Mouse (Mus musculus) heart, embryonic 14.5 days (tissue): Measurements from ENCODE around the gene Ankrd65. TPM values are rescaled to one million over a fixed set of nuclear protein-coding genes. Genes with fewer than 3 reads are reported as not detected.

ENCODE experiments used
- ATAC-seq: fragments of 200-750 bp; cut with Nextera tagmentation; 2 replicates; pipeline ENCODE4 v1.8.0; 2017; ENCODE audit warnings: low read depth, moderate TSS enrichment; ENCODE audit not compliant: insufficient number of reproducible peaks, insufficient read depth, low FRiP score
- H3K27ac ChIP-seq, 2 experiments: fragments of 200-500 bp in 1 of 2; fragments of 300-500 bp in 1 of 2; sonication (generic) in 1 of 2; replicated peaks in 1 of 2; 2 replicates each; pipeline ENCODE4 v1.5.1; 2012 to 2014; ENCODE audit warnings: low read depth in 2 of 2, low read length in 2 of 2, control low read depth in 1 of 2, mild to moderate bottlenecking in 1 of 2, mixed read lengths in 1 of 2; ENCODE audit not compliant: control insufficient read depth in 1 of 2, insufficient read depth in 1 of 2
- H3K27me3 ChIP-seq: fragments of 300-500 bp; sonication (generic); 2 replicates; pipeline ENCODE4 v1.6.1; 2014; ENCODE audit warnings: mild to moderate bottlenecking, low read length, control low read depth; ENCODE audit not compliant: control insufficient read depth, insufficient read depth
- H3K36me3 ChIP-seq: fragments of 300-500 bp; sonication (generic); 2 replicates; pipeline ENCODE4 v1.6.1; 2014; ENCODE audit warnings: mild to moderate bottlenecking, control low read depth, low read length, mixed read lengths; ENCODE audit not compliant: control insufficient read depth, insufficient read depth
- H3K4me1 ChIP-seq, 2 experiments: fragments of 200-500 bp in 1 of 2; fragments of 300-500 bp in 1 of 2; sonication (generic) in 1 of 2; 2 replicates each; pipeline ENCODE4 v1.6.1; 2012 to 2014; ENCODE audit warnings: low read length in 2 of 2, control low read depth in 1 of 2, mixed read lengths in 1 of 2; ENCODE audit not compliant: control insufficient read depth in 2 of 2, insufficient read depth in 2 of 2
- H3K4me2 ChIP-seq: fragments of 300-500 bp; sonication (generic); 2 replicates; pipeline ENCODE4 v1.6.1; 2014; ENCODE audit warnings: mild to moderate bottlenecking, low read length
- H3K4me3 ChIP-seq, 2 experiments: fragments of 200-500 bp in 1 of 2; fragments of 300-500 bp in 1 of 2; sonication (generic) in 1 of 2; 2 replicates each; pipeline ENCODE4 v1.5.1; 2012 to 2014; ENCODE audit warnings: low read length in 2 of 2, mild to moderate bottlenecking in 2 of 2, control low read depth in 1 of 2, low read depth in 1 of 2, moderate library complexity in 1 of 2; ENCODE audit not compliant: control insufficient read depth in 1 of 2, insufficient read depth in 1 of 2
- H3K9ac ChIP-seq: fragments of 300-500 bp; sonication (generic); 2 replicates; pipeline ENCODE4 v1.6.1; 2014; ENCODE audit warnings: mild to moderate bottlenecking, low read length
- H3K9me3 ChIP-seq: fragments of 300-500 bp; sonication (generic); 2 replicates; pipeline ENCODE4 v1.6.1; 2016; ENCODE audit warnings: low read length, control low read depth; ENCODE audit not compliant: control insufficient read depth
- WGBS: fragments of 180-500 bp; shearing (Covaris S2); extraction: QIAGEN DNeasy Blood & Tissue Kit; methylation state at CpG from one replicate; pipeline ENCODE4 v1.1.7; 2014; 5-methylcytosine and 5-hydroxymethylcytosine counted together
- microRNA-seq: library from miRNA; unstranded; fragments of <30 nt; microRNA quantifications from one replicate; pipeline ENCODE4, GENCODE M21; 2016
- polyA plus RNA-seq: library from polyadenylated mRNA; unstranded; fragments of >200 nt; fragmentation: Nextera tagmentation; extraction: Ambion mirVana; gene quantifications from 2 replicates; pipeline ENCODE4 v1.2.1, GENCODE M21; 2014

The Ankrd65 gene
- polyA plus RNA-seq, 1 experiment from 2014 or later, result not detected

- Histone ChIP-seq H3K36me3 (peaks cover 21% of the 10 kb centered on the region), H3K9me3 (no peaks in the 10 kb centered on the region), H3K27ac (no peak overlapping the region), H3K27me3 (peaks cover 5% of the 10 kb centered on the region), H3K9ac (no peak overlapping the region), H3K4me2 (peak overlapping the region; percentile 88), H3K4me1 (peaks cover 26 to 45% of the 10 kb centered on the region in 2 experiments), H3K4me3 (peak overlapping the region; percentile 3 to 51; a peak in 2 of 4 replicates)
- WGBS, result 49% methylated on average over 38 of the region's 38 CpGs
- no peak for ATAC-seq
Measured at GRCm38 (mm10) chr4:155841651-155842270, 51.5 kb downstream of the Ankrd65 start.

GRCm38 (mm10) chr4:155843231-155843630 lies 53.0 kb downstream of the Ankrd65 start:
- Histone ChIP-seq H3K9ac (no peak overlapping the region), H3K4me2 (no peak overlapping the region), H3K27ac (no peak overlapping the region), H3K9me3 (no peaks in the 10 kb centered on the region), H3K4me3 (no peak overlapping the region), H3K27me3 (peaks cover 5% of the 10 kb centered on the region), H3K36me3 (peaks cover 21% of the 10 kb centered on the region), H3K4me1 (peaks cover 21 to 40% of the 10 kb centered on the region in 2 experiments)
- no peak for ATAC-seq
- 87% methylated on average over 5 of the region's 5 CpGs for WGBS

- H3K4me3 ChIP-seq, result peak within 1 kb of the TSS; percentile 82 to 95
- H3K27ac ChIP-seq, result peak within 1 kb of the TSS; percentile 6 to 76; a peak in 3 of 4 replicates
- H3K4me1 ChIP-seq, result peaks cover 12 to 19% of the 10 kb centered on the region in 2 experiments
- H3K36me3 ChIP-seq, result peaks cover 18% of the 10 kb centered on the region
- WGBS, result 2% methylated on average over 57 of the region's 65 CpGs
- H3K9me3 ChIP-seq, result no peaks in the 10 kb centered on the region
- ATAC-seq, result peak; percentile 91
- H3K27me3 ChIP-seq, result no peaks in the 10 kb centered on the region
- H3K9ac ChIP-seq, result peak within 1 kb of the TSS; percentile 93
- peak within 1 kb of the TSS; percentile 96 for H3K4me2 ChIP-seq
Measured at GRCm38 (mm10) chr4:155846871-155847578, 56.8 kb downstream of the Ankrd65 start, which contains the start of gene Dvl1. Dvl1 (plus strand) TSS chr4:155847402.

GRCm38 (mm10) chr4:155847591-155848352 lies 57.5 kb downstream of the Ankrd65 start:
- Histone ChIP-seq H3K4me3 (peak overlapping the region; percentile 82 to 95), H3K4me2 (peak overlapping the region; percentile 96), H3K27ac (peak overlapping the region in 1 of 2 experiments; percentile 76; a peak in 2 of 4 replicates), H3K27me3 (no peaks in the 10 kb centered on the region), H3K4me1 (peaks cover 12 to 19% of the 10 kb centered on the region in 2 experiments), H3K9ac (peak overlapping the region; percentile 93), H3K9me3 (no peaks in the 10 kb centered on the region), H3K36me3 (peaks cover 12% of the 10 kb centered on the region)
- peak; percentile 33 for ATAC-seq
- 2% methylated on average over 61 of the region's 69 CpGs for WGBS

- H3K36me3 ChIP-seq, result peaks cover 10% of the 10 kb centered on the region
- no peaks in the 10 kb centered on the region for H3K9me3 ChIP-seq
- WGBS, result 74% methylated on average over 7 of the region's 7 CpGs
- peak overlapping the region; percentile 82 to 95; a peak in 3 of 4 replicates for H3K4me3 ChIP-seq
- H3K9ac ChIP-seq, result peak overlapping the region; percentile 93
- peak overlapping the region; percentile 96 for H3K4me2 ChIP-seq
- ATAC-seq, result no peak
- H3K27ac ChIP-seq, result no peak overlapping the region
- no peaks in the 10 kb centered on the region for H3K27me3 ChIP-seq
- peaks cover 12 to 19% of the 10 kb centered on the region in 2 experiments for H3K4me1 ChIP-seq
Measured at GRCm38 (mm10) chr4:155848434-155849095, 58.3 kb downstream of the Ankrd65 start.

Small RNA genes lying within 50 kb of the gene (microRNA-seq; reads per million reads assigned to microRNA genes)
- gene Gm27743, result not detected

Other genes starting within 250 kb of the Ankrd65 start
- gene Nadk, start 228.1 kb upstream of the Ankrd65 start, polyA plus RNA-seq, result 49.9 and 51.4 TPM in 2 replicates
- 7.7 and 8.5 TPM in 2 replicates for gene Slc35e2, start 189.0 kb upstream of the Ankrd65 start, polyA plus RNA-seq
- 33.5 and 36.7 TPM in 2 replicates for gene Cdk11b, start 165.6 kb upstream of the Ankrd65 start, polyA plus RNA-seq
- gene Gm10563, start 145.0 kb upstream of the Ankrd65 start, polyA plus RNA-seq, result not detected in 2 replicates
- 63.1 and 67.1 TPM in 2 replicates for gene Mmp23, start 137.1 kb upstream of the Ankrd65 start, polyA plus RNA-seq
- 12.5 and 15.3 TPM in 2 replicates for gene Mib2, start 121.2 kb upstream of the Ankrd65 start, polyA plus RNA-seq
- gene Fndc10, start 96.1 kb upstream of the Ankrd65 start, polyA plus RNA-seq, result 1.9 and 2.4 TPM in 2 replicates
- 113 and 115 TPM in 2 replicates for gene Ssu72, start 85.6 kb upstream of the Ankrd65 start, polyA plus RNA-seq
- 0.23 and 0.28 TPM in 2 replicates for gene Tmem240, start 55.6 kb upstream of the Ankrd65 start, polyA plus RNA-seq
- 89.0 and 95.2 TPM in 2 replicates for gene Atad3a, start 29.3 kb upstream of the Ankrd65 start, polyA plus RNA-seq
- 4.5 and 4.9 TPM in 2 replicates for gene Vwa1, start 15.7 kb upstream of the Ankrd65 start, polyA plus RNA-seq
- 2.4 and 2.5 TPM in 2 replicates for gene Tmem88b, start 4.6 kb upstream of the Ankrd65 start, polyA plus RNA-seq
- gene Mrpl20, start 12.4 kb downstream of the Ankrd65 start, polyA plus RNA-seq, result 146 and 160 TPM in 2 replicates
- gene Ccnl2, start 22.1 kb downstream of the Ankrd65 start, polyA plus RNA-seq, result 120 and 126 TPM in 2 replicates
- 112 and 118 TPM in 2 replicates for gene Aurkaip1, start 40.8 kb downstream of the Ankrd65 start, polyA plus RNA-seq
- gene Mxra8, start 49.2 kb downstream of the Ankrd65 start, polyA plus RNA-seq, result 55.5 and 75.6 TPM in 2 replicates
- gene Dvl1, start 57.0 kb downstream of the Ankrd65 start, polyA plus RNA-seq, result 9.1 and 10.9 TPM in 2 replicates
- gene Tas1r3, start 72.9 kb downstream of the Ankrd65 start, polyA plus RNA-seq, result 0.09 and 0.12 TPM in 2 replicates
- 10.9 and 11.0 TPM in 2 replicates for gene Cptp, start 79.0 kb downstream of the Ankrd65 start, polyA plus RNA-seq
- 36.0 and 38.5 TPM in 2 replicates for gene Ints11, start 79.1 kb downstream of the Ankrd65 start, polyA plus RNA-seq
- gene Pusl1, start 101.3 kb downstream of the Ankrd65 start, polyA plus RNA-seq, result 28.0 and 30.0 TPM in 2 replicates
- 9.0 and 9.4 TPM in 2 replicates for gene Acap3, start 101.4 kb downstream of the Ankrd65 start, polyA plus RNA-seq
- 75.5 and 98.6 TPM in 2 replicates for gene Ube2j2, start 153.4 kb downstream of the Ankrd65 start, polyA plus RNA-seq
- 26.8 and 29.2 TPM in 2 replicates for gene C1qtnf12, start 171.9 kb downstream of the Ankrd65 start, polyA plus RNA-seq
- 8.9 and 11.5 TPM in 2 replicates for gene B3galt6, start 202.2 kb downstream of the Ankrd65 start, polyA plus RNA-seq
- 133 and 137 TPM in 2 replicates for gene Sdf4, start 202.4 kb downstream of the Ankrd65 start, polyA plus RNA-seq
- gene Tnfrsf4, start 223.4 kb downstream of the Ankrd65 start, polyA plus RNA-seq, result 0.51 and 0.57 TPM in 2 replicates
- gene Tnfrsf18, start 235.7 kb downstream of the Ankrd65 start, polyA plus RNA-seq, result 2.2 and 2.3 TPM in 2 replicates